Mouse (Mus musculus): Measurements from ENCODE around the gene Mast3.
A peak's percentile ranks its signal among the peaks of the same experiment; 100 is the strongest.

The Mast3 gene

GRCm38 (mm10) chr8:70803761-70804480, 933 bp downstream of the Mast3 start:
- DNase-seq (ENCODE audit: low spot score in 2 of 2): peak in 1 of 2 experiments; percentile 80

GRCm38 (mm10) chr8:70802786-70803510, 1.9 kb downstream of the Mast3 start:
- DNase-seq (ENCODE audit: low spot score in 2 of 2): no peak

DNA sequence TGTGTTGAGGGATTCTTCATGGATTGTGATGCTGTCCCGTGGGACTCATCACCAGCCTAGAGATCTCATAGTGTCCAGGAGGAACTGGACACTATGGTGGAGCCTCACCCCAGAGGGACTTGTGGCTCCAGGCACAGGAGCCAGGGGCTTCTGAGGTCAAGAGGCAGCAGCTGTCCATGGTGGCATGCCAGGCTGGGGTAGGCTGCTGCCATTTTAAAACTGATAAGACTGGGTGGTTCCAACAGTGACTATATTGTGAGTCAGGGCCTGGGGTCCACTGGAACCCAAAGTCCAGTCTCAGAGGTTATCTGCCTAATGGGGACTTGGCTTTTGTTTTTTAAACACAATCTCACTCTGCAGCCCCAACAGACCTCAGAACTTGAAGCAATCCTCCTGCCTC, 3.0 kb downstream of the Mast3 start:
- no peak for DNase-seq (ENCODE audit: low spot score in 2 of 2)

- peak in 1 of 2 experiments; percentile 82 for DNase-seq (ENCODE audit: low spot score in 2 of 2)
Observed at GRCm38 (mm10) chr8:70801156-70801555, 3.7 kb downstream of the Mast3 start.

DNA sequence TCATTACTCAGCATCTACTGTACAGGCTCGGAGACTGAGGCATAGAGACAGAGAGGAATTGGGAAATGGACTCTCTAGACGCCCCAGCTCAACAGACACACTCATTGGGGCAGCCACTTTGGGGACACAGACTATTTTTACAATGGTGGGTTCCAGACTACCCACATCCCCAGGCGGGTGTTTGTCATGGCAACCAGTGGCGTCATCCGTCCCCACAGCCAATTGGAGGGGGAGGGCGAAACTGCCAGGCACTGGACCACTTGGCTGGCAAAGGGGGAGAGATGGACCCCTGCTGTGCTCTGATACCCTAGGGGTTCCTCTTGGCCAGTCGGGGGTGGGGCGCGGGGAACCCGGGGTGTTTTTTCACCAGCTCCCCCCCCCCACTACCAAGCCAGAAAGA, 4.2 kb downstream of the Mast3 start:
- peak in 1 of 2 experiments; percentile 67 for DNase-seq (ENCODE audit: low spot score in 2 of 2)

- peak in 1 of 2 experiments; percentile 71 for DNase-seq (ENCODE audit: low spot score in 2 of 2)
Observed at GRCm38 (mm10) chr8:70798281-70798680, 6.6 kb downstream of the Mast3 start.

GRCm38 (mm10) chr8:70797081-70798070, 7.5 kb downstream of the Mast3 start:
- peak; percentile 92 to 95 for DNase-seq (ENCODE audit: low spot score in 2 of 2)

GRCm38 (mm10) chr8:70796403-70797080, 8.3 kb downstream of the Mast3 start:
- no peak for DNase-seq (ENCODE audit: low spot score in 2 of 2)

DNA sequence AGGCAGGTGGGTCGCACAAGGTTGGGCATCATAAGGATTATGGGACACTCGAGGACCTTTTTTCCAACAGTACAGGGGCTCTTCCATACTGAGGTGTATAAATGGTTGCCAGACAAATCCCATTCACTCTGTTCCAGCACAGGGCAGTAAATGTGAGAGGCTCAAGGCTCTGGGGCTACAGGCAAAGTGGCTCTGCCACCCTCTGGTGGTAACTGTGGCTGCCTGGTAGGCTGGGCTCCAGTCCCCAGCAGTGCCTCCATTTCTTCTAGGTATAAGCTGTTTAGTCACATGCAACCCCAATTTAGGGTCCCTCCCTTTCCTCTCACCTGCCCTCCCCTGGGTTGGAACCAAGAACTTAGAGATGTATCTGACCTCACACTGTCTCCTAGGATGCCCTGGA, 9.5 kb downstream of the Mast3 start:
- no peak for DNase-seq (ENCODE audit: low spot score in 2 of 2)

DNA sequence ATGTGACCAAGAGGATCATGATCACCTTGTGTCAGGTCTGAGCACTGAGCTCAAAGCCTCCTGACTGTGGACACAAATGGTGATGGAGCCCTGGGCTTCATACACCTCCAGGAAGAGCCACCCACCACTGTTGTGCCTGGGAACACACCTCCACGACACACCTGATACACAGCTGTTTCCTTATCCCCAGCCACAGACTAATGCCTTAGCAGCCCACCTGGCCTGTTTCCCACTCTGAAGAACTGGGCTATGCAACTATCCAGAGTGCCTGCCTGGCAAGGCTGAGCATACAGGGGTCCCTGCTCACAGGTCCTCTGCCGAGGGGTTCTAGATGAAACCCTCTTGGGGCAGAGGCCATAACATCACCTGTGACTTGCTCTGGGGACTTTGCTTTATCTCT, 10.6 kb downstream of the Mast3 start:
- DNase-seq (ENCODE audit: low spot score in 2 of 2): no peak

DNA sequence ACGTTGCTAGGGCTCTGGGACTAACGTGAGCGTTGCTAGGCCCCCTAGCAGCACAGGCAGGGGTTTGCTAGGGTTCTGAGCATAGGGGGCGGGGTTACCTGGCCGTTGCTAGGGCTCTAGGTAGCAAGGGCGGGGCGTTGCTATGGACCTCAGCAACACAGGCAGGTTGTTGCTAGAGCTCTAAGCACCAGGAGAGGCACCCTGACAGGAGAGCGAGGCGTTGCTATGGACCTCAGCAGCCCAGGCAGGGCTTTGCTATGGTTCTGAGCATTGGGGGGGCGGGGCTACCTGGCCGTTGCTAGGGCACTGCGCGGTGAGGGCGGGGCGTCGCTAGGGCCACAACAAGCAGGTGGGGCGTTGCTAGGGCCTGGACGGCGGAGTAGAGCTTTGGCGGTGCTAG, 12.2 kb downstream of the Mast3 start:
- DNase-seq (ENCODE audit: low spot score in 2 of 2): peak in 1 of 2 experiments; percentile 81

GRCm38 (mm10) chr8:70791975-70792691, 12.7 kb downstream of the Mast3 start:
- peak; percentile 94 to 97 for DNase-seq (ENCODE audit: low spot score in 2 of 2)

DNA sequence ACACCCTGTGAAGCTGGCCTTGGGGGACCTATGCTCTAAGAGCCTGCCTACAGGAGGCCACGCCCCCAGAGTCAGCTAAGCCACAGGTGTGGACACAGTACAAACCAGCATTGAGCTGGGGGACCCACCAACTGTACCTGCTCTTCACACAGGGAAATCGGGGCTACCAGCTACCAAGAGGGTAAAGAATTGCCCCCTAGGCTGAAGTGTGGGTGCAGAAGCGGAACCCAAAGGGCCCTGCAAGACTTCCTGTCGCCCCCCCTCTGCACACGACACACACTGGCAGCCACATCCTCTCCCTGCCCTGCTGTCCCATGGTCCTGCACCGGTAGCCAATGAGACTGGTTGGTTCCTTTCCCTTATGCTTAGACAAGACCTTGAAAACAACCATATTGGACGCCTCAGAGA, 13.6 kb downstream of the Mast3 start:
- no peak for DNase-seq (ENCODE audit: low spot score in 2 of 2)

DNA sequence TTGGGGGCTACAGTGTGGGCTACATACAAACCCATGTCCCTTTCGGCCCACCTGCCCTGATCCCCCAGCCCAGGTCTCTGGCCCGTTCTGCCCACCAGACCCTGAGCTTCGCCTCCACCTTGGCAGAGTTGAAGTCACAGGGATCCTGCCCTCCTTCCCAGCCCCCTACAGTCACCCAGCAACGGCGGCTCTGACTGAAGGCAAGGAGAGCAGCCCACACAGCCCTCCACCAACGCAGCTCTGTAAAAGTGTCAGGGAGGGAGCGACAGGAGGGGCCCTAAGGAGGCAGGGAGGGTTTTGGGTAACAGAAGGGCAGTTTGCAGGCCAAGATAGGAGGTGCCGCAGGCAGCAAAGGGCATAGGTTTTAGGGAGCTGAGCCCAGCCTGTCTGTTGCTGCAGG, 14.0 kb downstream of the Mast3 start:
- no peak for DNase-seq (ENCODE audit: low spot score in 2 of 2)

GRCm38 (mm10) chr8:70789046-70789445, 15.8 kb downstream of the Mast3 start:
- no peak for DNase-seq (ENCODE audit: low spot score in 2 of 2)

GRCm38 (mm10) chr8:70787941-70788667, 16.8 kb downstream of the Mast3 start:
- no peak for DNase-seq (ENCODE audit: low spot score in 2 of 2)

GRCm38 (mm10) chr8:70787051-70787445, 17.8 kb downstream of the Mast3 start:
- no peak for DNase-seq (ENCODE audit: low spot score in 2 of 2)

GRCm38 (mm10) chr8:70786291-70787050, 18.4 kb downstream of the Mast3 start:
- DNase-seq (ENCODE audit: low spot score in 2 of 2): no peak

GRCm38 (mm10) chr8:70780093-70780492, 24.8 kb downstream of the Mast3 start:
- no peak for DNase-seq (ENCODE audit: low spot score in 2 of 2)
